Mouse (Mus musculus): Measurements from ENCODE around the gene Sae1. TPM values are rescaled to one million over a fixed set of nuclear protein-coding genes. Genes with fewer than 3 reads are reported as not detected.

Sae1 gene
- polyA plus RNA-seq, 1 experiment = 29.2 TPM

GRCm38 (mm10) chr7:16329146-16329545 is 58.5 kb downstream of the Sae1 start:
- H3K27me3 ChIP-seq (replicated peaks; ENCODE audit: control insufficient read depth, insufficient read depth, low read length) = no peaks in the 10 kb centered on the region
- H3K4me3 ChIP-seq (ENCODE audit: insufficient read depth, low read depth, low read length) = no peak overlapping the region
- H3K36me3 ChIP-seq (ENCODE audit: control insufficient read depth, insufficient read depth, low read length) = no peaks in the 10 kb centered on the region
- WGBS = 80% methylated on average over 3 of the region's 3 CpGs
- TF ChIP-seq POLR2A (IDR thresholded peaks at IDR 0.05; ENCODE audit: low read depth, low read length) = no peak
- TF ChIP-seq CTCF (conservative IDR thresholded peaks at IDR 0.05; ENCODE audit: insufficient read depth, insufficient read length, low read depth, low read length) = no peak
- no peak overlapping the region for H3K27ac ChIP-seq (ENCODE audit: insufficient read depth, low read depth, low read length)
- DNase-seq = no peak
- no peaks in the 10 kb centered on the region for H3K4me1 ChIP-seq (ENCODE audit: control insufficient read depth, insufficient read depth, low read length)

DNA sequence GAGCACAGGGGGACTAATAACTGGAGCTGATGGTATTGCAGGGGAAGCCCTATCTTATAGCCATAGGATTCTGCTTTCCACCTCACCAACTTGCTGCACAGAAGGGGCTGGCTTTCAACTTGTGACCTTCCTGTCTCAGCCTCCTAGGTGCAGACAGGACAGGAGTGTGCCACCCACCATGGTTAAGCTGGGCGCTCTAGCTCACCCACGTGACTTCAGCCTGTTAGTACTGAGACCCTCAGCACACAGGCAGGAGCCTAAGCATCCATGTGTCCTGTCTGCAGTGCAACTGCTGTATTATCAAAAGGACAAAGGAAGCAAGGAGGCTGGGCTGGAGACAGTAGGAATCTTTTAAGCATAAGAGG is 61.0 kb downstream of the Sae1 start:
- Histone ChIP-seq H3K4me3 (ENCODE audit: insufficient read depth, low read depth, low read length) (no peak overlapping the region), H3K4me1 (ENCODE audit: control insufficient read depth, insufficient read depth, low read length) (no peaks in the 10 kb centered on the region), H3K27me3 (replicated peaks; ENCODE audit: control insufficient read depth, insufficient read depth, low read length) (no peaks in the 10 kb centered on the region), H3K27ac (ENCODE audit: insufficient read depth, low read depth, low read length) (no peak overlapping the region), H3K36me3 (ENCODE audit: control insufficient read depth, insufficient read depth, low read length) (no peaks in the 10 kb centered on the region)
- WGBS = 96% methylated on average over 2 of the region's 2 CpGs
- DNase-seq = no peak
- TF ChIP-seq CTCF (conservative IDR thresholded peaks at IDR 0.05; ENCODE audit: insufficient read depth, insufficient read length, low read depth, low read length) = no peak
- TF ChIP-seq POLR2A (IDR thresholded peaks at IDR 0.05; ENCODE audit: low read depth, low read length) = no peak

DNA sequence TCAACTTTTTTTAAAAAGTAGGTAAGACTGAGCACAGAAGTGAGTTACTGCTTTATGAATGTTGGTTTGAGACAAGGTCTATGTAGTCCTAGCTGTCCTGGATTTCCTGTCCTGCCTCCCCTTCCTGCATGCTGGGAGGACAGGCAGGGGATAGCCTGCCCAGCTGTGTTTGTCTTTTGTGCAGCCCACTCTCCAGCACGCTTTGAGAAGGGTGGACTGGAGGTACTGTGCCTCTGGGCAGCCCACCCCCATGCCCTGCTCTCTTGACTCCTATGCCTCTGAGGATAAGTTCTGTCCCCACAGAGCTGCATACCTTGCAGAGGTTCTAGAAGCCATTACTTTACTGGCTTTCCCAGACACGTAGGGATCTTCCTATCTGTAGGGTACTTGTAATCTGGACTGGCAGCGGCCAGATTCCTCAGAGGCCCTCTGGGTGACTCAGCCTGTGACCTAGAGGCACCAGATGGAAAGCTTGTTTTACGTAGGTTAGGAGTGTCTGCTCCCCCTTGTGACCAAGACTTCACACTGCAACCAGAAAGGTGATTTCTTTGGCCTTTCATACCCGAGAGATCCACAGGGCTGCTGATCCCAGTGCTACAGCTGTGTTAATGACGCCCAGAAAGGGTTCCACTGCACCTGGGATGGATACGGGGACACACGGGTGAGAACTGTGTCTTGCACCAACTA is 61.5 kb downstream of the Sae1 start:
- no peak overlapping the region for H3K4me3 ChIP-seq (ENCODE audit: insufficient read depth, low read depth, low read length)
- WGBS = 14% methylated on average over 8 of the region's 8 CpGs
- no peaks in the 10 kb centered on the region for H3K27me3 ChIP-seq (replicated peaks; ENCODE audit: control insufficient read depth, insufficient read depth, low read length)
- H3K4me1 ChIP-seq (ENCODE audit: control insufficient read depth, insufficient read depth, low read length) = no peaks in the 10 kb centered on the region
- peak overlapping the region; percentile 49; the same call in 1 of the 2 replicates for H3K27ac ChIP-seq (ENCODE audit: insufficient read depth, low read depth, low read length)
- no peak for TF ChIP-seq POLR2A (IDR thresholded peaks at IDR 0.05; ENCODE audit: low read depth, low read length)
- TF ChIP-seq CTCF (conservative IDR thresholded peaks at IDR 0.05; ENCODE audit: insufficient read depth, insufficient read length, low read depth, low read length) = peak; percentile 87
- H3K36me3 ChIP-seq (ENCODE audit: control insufficient read depth, insufficient read depth, low read length) = no peaks in the 10 kb centered on the region
- peak; percentile 82 for DNase-seq

DNA sequence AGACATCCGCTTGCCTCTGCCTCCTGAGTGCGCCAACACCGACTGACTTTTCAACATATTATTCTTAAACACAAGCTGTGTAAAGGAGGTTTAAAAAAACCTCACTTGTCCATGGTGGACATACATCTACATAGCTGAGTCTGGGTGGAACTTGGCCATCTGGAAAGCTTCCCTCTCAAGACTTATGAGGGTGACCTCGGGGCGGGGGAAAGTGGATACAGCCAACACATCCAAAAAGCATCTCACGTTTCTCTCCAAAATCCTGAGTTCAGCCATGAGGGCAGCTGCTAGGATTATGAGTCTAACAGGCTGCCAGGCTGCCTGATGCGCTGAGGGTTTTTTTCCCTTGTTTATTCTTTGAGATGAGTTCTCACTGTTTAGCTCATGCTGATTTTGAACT is 62.9 kb downstream of the Sae1 start:
- no peaks in the 10 kb centered on the region for H3K36me3 ChIP-seq (ENCODE audit: control insufficient read depth, insufficient read depth, low read length)
- no peak for DNase-seq
- TF ChIP-seq POLR2A (IDR thresholded peaks at IDR 0.05; ENCODE audit: low read depth, low read length) (no peak), CTCF (conservative IDR thresholded peaks at IDR 0.05; ENCODE audit: insufficient read depth, insufficient read length, low read depth, low read length) (no peak)
- H3K4me1 ChIP-seq (ENCODE audit: control insufficient read depth, insufficient read depth, low read length) = no peaks in the 10 kb centered on the region
- H3K4me3 ChIP-seq (ENCODE audit: insufficient read depth, low read depth, low read length) = no peak overlapping the region
- no peak overlapping the region for H3K27ac ChIP-seq (ENCODE audit: insufficient read depth, low read depth, low read length)
- H3K27me3 ChIP-seq (replicated peaks; ENCODE audit: control insufficient read depth, insufficient read depth, low read length) = no peaks in the 10 kb centered on the region
- WGBS = 67% methylated on average over 7 of the region's 7 CpGs

DNA sequence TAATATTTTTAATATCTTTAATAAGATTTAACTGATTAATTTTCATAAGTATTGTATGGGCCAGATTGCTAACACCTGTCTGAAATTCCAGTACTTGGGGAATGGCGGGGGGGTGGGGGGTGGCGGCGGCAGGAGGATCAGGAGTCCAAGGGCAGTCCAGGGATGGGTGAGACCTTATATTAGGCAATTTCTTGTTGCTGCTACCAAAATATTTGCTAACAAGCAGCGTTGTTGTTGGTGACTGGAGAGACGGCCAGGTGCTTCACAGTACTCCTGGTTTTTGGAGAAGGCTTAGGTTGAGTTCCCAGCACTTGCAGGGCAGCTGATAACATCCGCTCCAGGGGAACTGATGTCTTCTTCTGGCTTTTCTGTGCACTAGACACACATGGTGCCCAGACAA is 67.1 kb downstream of the Sae1 start:
- H3K36me3 ChIP-seq (ENCODE audit: control insufficient read depth, insufficient read depth, low read length) = no peaks in the 10 kb centered on the region
- H3K27ac ChIP-seq (ENCODE audit: insufficient read depth, low read depth, low read length) = no peak overlapping the region
- DNase-seq = no peak

GRCm38 (mm10) chr7:16319216-16319615 is 68.4 kb downstream of the Sae1 start:
- H3K36me3 ChIP-seq (ENCODE audit: control insufficient read depth, insufficient read depth, low read length) = no peaks in the 10 kb centered on the region
- 84% methylated on average over 4 of the region's 4 CpGs for WGBS
- H3K4me3 ChIP-seq (ENCODE audit: insufficient read depth, low read depth, low read length) = no peak overlapping the region
- H3K27ac ChIP-seq (ENCODE audit: insufficient read depth, low read depth, low read length) = no peak overlapping the region
- no peaks in the 10 kb centered on the region for H3K27me3 ChIP-seq (replicated peaks; ENCODE audit: control insufficient read depth, insufficient read depth, low read length)
- H3K4me1 ChIP-seq (ENCODE audit: control insufficient read depth, insufficient read depth, low read length) = no peaks in the 10 kb centered on the region
- no peak for DNase-seq
- TF ChIP-seq CTCF (conservative IDR thresholded peaks at IDR 0.05; ENCODE audit: insufficient read depth, insufficient read length, low read depth, low read length) (no peak), POLR2A (IDR thresholded peaks at IDR 0.05; ENCODE audit: low read depth, low read length) (no peak)

More for the DNA sequence above, 67.1 kb downstream of the Sae1 start:
- Histone ChIP-seq H3K4me1 (ENCODE audit: control insufficient read depth, insufficient read depth, low read length) (no peaks in the 10 kb centered on the region), H3K27me3 (replicated peaks; ENCODE audit: control insufficient read depth, insufficient read depth, low read length) (no peaks in the 10 kb centered on the region), H3K4me3 (ENCODE audit: insufficient read depth, low read depth, low read length) (no peak overlapping the region)
- WGBS = 93% methylated on average over 6 of the region's 6 CpGs
- TF ChIP-seq CTCF (conservative IDR thresholded peaks at IDR 0.05; ENCODE audit: insufficient read depth, insufficient read length, low read depth, low read length) (no peak), POLR2A (IDR thresholded peaks at IDR 0.05; ENCODE audit: low read depth, low read length) (no peak)

DNA sequence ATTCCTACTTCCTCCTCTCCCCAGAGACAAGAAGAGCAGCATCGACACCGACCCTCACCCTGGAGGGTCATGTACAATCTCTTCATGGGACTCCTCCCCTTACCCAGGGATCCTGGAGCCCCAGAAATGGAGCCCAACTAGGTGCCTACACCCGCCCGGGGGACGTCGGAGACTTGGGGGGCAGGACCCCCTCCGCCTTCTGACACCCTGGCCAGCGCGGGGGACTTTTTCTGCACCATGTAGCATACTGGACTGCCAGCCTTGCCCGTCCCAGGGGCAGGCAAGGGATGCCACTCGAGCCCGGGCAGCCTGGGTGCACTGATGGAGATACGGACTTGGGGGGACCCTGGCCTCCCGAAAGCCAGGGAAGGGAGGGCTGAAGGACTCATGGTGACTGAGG is 70.5 kb downstream of the Sae1 start:
- Histone ChIP-seq H3K27ac (ENCODE audit: insufficient read depth, low read depth, low read length) (no peak overlapping the region), H3K4me3 (ENCODE audit: insufficient read depth, low read depth, low read length) (no peak overlapping the region), H3K27me3 (replicated peaks; ENCODE audit: control insufficient read depth, insufficient read depth, low read length) (no peaks in the 10 kb centered on the region), H3K4me1 (ENCODE audit: control insufficient read depth, insufficient read depth, low read length) (no peaks in the 10 kb centered on the region; the same call in 1 of the 2 replicates), H3K36me3 (ENCODE audit: control insufficient read depth, insufficient read depth, low read length) (no peaks in the 10 kb centered on the region)
- no peak for DNase-seq
- no peak for TF ChIP-seq CTCF (conservative IDR thresholded peaks at IDR 0.05; ENCODE audit: insufficient read depth, insufficient read length, low read depth, low read length)
- no peak for TF ChIP-seq POLR2A (IDR thresholded peaks at IDR 0.05; ENCODE audit: low read depth, low read length)
- 88% methylated on average over 14 of the region's 14 CpGs for WGBS
